In genomic region chr1:157055901-157056300, GRCm38 (mm10) we compare ENCODE assay signal across 13 mouse cellular contexts. TPM values are rescaled to one million over a fixed set of nuclear protein-coding genes. Genes with fewer than 3 reads are reported as not detected.
A peak's percentile ranks its signal among the peaks of the same experiment; 100 is the strongest.
DNase-seq lines count a peak whose midpoint lies in the region; ATAC-seq and TF ChIP-seq lines count a peak whose summit lies in the region.
"Had no signal": no experiment of that assay in that cellular context is flagged by ENCODE, and none has a peak within 500 bp of the region (broad histone marks: within the 10 kb centered on the region; RNA-seq: fewer than 3 reads in every experiment).

No protein-coding gene starts in this region.

- H3K4me3 ChIP-seq in heart, embryonic 13.5 days = no peak overlapping the region
- no peak overlapping the region for H3K4me3 ChIP-seq in forebrain, embryonic 13.5 days
- no peak overlapping the region for H3K4me3 ChIP-seq in liver, embryonic 13.5 days (replicated peaks)
- no peak overlapping the region for H3K4me3 ChIP-seq in midbrain, postnatal 0 days (ENCODE audit: low read depth, low read length)
- no peak overlapping the region for H3K4me3 ChIP-seq in stomach, postnatal 0 days (ENCODE audit: low read depth, low read length)

- H3K9ac ChIP-seq in heart, embryonic 13.5 days = no peak overlapping the region
- no peak overlapping the region for H3K9ac ChIP-seq in forebrain, embryonic 13.5 days
- 0 out of 2 replicates have a peak overlapping the region, but pooled peaks have one; percentile 11 for H3K9ac ChIP-seq in liver, embryonic 13.5 days
- 0 out of 2 replicates have a peak overlapping the region, but pooled peaks have one; percentile 2 for H3K9ac ChIP-seq in midbrain, postnatal 0 days (replicated peaks; ENCODE audit: low read length, poor library complexity, severe bottlenecking)
- no peak overlapping the region for H3K9ac ChIP-seq in stomach, postnatal 0 days (ENCODE audit: low read length)

- WGBS in heart, embryonic 13.5 days = 46% methylated on average over 6 of the region's 6 CpGs
- 22% methylated on average over 6 of the region's 6 CpGs for WGBS in forebrain, embryonic 13.5 days
- WGBS in liver, embryonic 13.5 days (ENCODE audit: insufficient replicate concordance) = 41% methylated on average over 6 of the region's 6 CpGs
- 35% methylated on average over 6 of the region's 6 CpGs for WGBS in midbrain, postnatal 0 days
- 76% methylated on average over 6 of the region's 6 CpGs for WGBS in stomach, postnatal 0 days

- H3K27me3 ChIP-seq in heart, embryonic 13.5 days (replicated peaks) = no peaks in the 10 kb centered on the region
- no peaks in the 10 kb centered on the region for H3K27me3 ChIP-seq in forebrain, embryonic 13.5 days
- no peaks in the 10 kb centered on the region for H3K27me3 ChIP-seq in liver, embryonic 13.5 days
- no peaks in the 10 kb centered on the region for H3K27me3 ChIP-seq in midbrain, postnatal 0 days (ENCODE audit: insufficient read depth, low read length)
- no peaks in the 10 kb centered on the region for H3K27me3 ChIP-seq in stomach, postnatal 0 days (ENCODE audit: control insufficient read depth, insufficient read depth, low read length)

- 0 out of 2 replicates have a peak, but pooled peaks cover 6% of the 10 kb centered on the region for H3K9me3 ChIP-seq in heart, embryonic 13.5 days
- H3K9me3 ChIP-seq in forebrain, embryonic 13.5 days (replicated peaks) = no peaks in the 10 kb centered on the region
- no peaks in the 10 kb centered on the region for H3K9me3 ChIP-seq in liver, embryonic 13.5 days (replicated peaks)
- no peaks in the 10 kb centered on the region for H3K9me3 ChIP-seq in midbrain, postnatal 0 days (ENCODE audit: low read length)
- no peaks in the 10 kb centered on the region for H3K9me3 ChIP-seq in stomach, postnatal 0 days (ENCODE audit: control insufficient read depth, low read length)

- no peak for TF ChIP-seq CTCF in midbrain, postnatal 0 days (IDR thresholded peaks at IDR 0.05)
- TF ChIP-seq CTCF in stomach, postnatal 0 days (IDR thresholded peaks at IDR 0.05; ENCODE audit: low read depth) = no peak

- H3K36me3 ChIP-seq in heart, embryonic 13.5 days = no peaks in the 10 kb centered on the region
- no peaks in the 10 kb centered on the region for H3K36me3 ChIP-seq in forebrain, embryonic 13.5 days (ENCODE audit: poor library complexity, severe bottlenecking)
- no peaks in the 10 kb centered on the region for H3K36me3 ChIP-seq in liver, embryonic 13.5 days
- H3K36me3 ChIP-seq in midbrain, postnatal 0 days (ENCODE audit: insufficient read depth, low read length) = no peaks in the 10 kb centered on the region
- no peaks in the 10 kb centered on the region for H3K36me3 ChIP-seq in stomach, postnatal 0 days (ENCODE audit: control insufficient read depth, insufficient read depth, low read length)

- H3K4me1 ChIP-seq in heart, embryonic 13.5 days = peaks cover 35% of the 10 kb centered on the region
- peaks cover 26% of the 10 kb centered on the region for H3K4me1 ChIP-seq in forebrain, embryonic 13.5 days
- peaks cover 33% of the 10 kb centered on the region for H3K4me1 ChIP-seq in liver, embryonic 13.5 days (replicated peaks)
- peaks cover 4% of the 10 kb centered on the region; the same call in 1 of the 2 replicates for H3K4me1 ChIP-seq in midbrain, postnatal 0 days (ENCODE audit: insufficient read depth, low read length)
- H3K4me1 ChIP-seq in stomach, postnatal 0 days (replicated peaks; ENCODE audit: control insufficient read depth, insufficient read depth) = no peaks in the 10 kb centered on the region; the same call in 1 of the 2 replicates

- H3K27ac ChIP-seq in heart, embryonic 13.5 days (replicated peaks) = peak overlapping the region; percentile 87
- H3K27ac ChIP-seq in forebrain, embryonic 13.5 days = peak overlapping the region; percentile 83
- peak overlapping the region; percentile 82 for H3K27ac ChIP-seq in liver, embryonic 13.5 days
- peak overlapping the region; percentile 82 for H3K27ac ChIP-seq in midbrain, postnatal 0 days (ENCODE audit: low read depth, low read length)
- no peak overlapping the region for H3K27ac ChIP-seq in stomach, postnatal 0 days (replicated peaks)

- no peak for DNase-seq in heart, adult 18-20 months
- DNase-seq in liver, embryonic 13.5 days = peak; percentile 52
- DNase-seq in midbrain, postnatal 0 days (ENCODE audit: low spot score) = no peak
- no peak for DNase-seq in ovary, postnatal 10 days (ENCODE audit: low spot score)
- no peak for DNase-seq in T-cell, adult 2 months (ENCODE audit: low spot score)
- DNase-seq in stomach, postnatal 0 days (ENCODE audit: low spot score) = no peak
- DNase-seq: B cell, adult 2 months; kidney, adult 8-10 months; right cerebral cortex, adult 18-20 months; thymus, postnatal 4 days had no signal

- no peak for TF ChIP-seq EP300 in stomach, postnatal 0 days (optimal IDR thresholded peaks at IDR 0.05)

- H3K4me2 ChIP-seq in heart, embryonic 13.5 days = peak overlapping the region; percentile 58
- H3K4me2 ChIP-seq in forebrain, embryonic 13.5 days = peak overlapping the region; percentile 33
- H3K4me2 ChIP-seq in liver, embryonic 13.5 days = peak overlapping the region; percentile 55
- H3K4me2 ChIP-seq in midbrain, postnatal 0 days (ENCODE audit: low read depth, low read length, poor library complexity, severe bottlenecking) = no peak overlapping the region; the same call in 1 of the 2 replicates
- H3K4me2 ChIP-seq in stomach, postnatal 0 days (replicated peaks; ENCODE audit: low read depth) = no peak overlapping the region

- ATAC-seq in heart, embryonic 13.5 days (ENCODE audit: extremely low read depth, insufficient number of reproducible peaks, low FRiP score, low TSS enrichment) = no peak
- peak; percentile 31; the same call in 1 of the 2 replicates for ATAC-seq in forebrain, embryonic 13.5 days
- peak; percentile 70 for ATAC-seq in liver, embryonic 13.5 days (ENCODE audit: low read depth)
- no peak for ATAC-seq in midbrain, postnatal 0 days (ENCODE audit: low FRiP score)
- ATAC-seq in stomach, postnatal 0 days (ENCODE audit: low FRiP score, low TSS enrichment) = no peak

RNA-seq across cellular contexts. Expression of gene Tex35, which starts 52.6 kb away (rescaled TPM):
- polyA plus RNA-seq in heart, embryonic 13.5 days (2015; fragmentation: Nextera tagmentation; extraction: Ambion mirVana) = not detected in 2 replicates
- not detected for total RNA-seq in heart, adult 18-20 months (2021)
- polyA plus RNA-seq in forebrain, embryonic 13.5 days (2015; fragmentation: Nextera tagmentation; extraction: Ambion mirVana) = not detected in 2 replicates
- not detected in 2 replicates for polyA plus RNA-seq in liver, embryonic 13.5 days (2015; fragmentation: Nextera tagmentation; extraction: Ambion mirVana)
- total RNA-seq in midbrain, postnatal 0 days (2014; rRNA removed) = not detected in 2 replicates
- not detected in 2 replicates for polyA plus RNA-seq in midbrain, postnatal 0 days (2015; fragmentation: Nextera tagmentation; extraction: Ambion mirVana)
- not detected in 2 replicates for polyA plus RNA-seq in stomach, postnatal 0 days (2015; fragmentation: Nextera tagmentation; extraction: Ambion mirVana)
- polyA plus RNA-seq: cortical plate, adult 2 months had no signal

Comparison
In these comparisons a context has a peak if more than half of its experiments do, and no peak if none do; other contexts are left out.
1. ATAC-seq: peak in forebrain, embryonic 13.5 days (single experiment) and liver, embryonic 13.5 days (single experiment); none in heart, embryonic 13.5 days (single experiment), midbrain, postnatal 0 days (single experiment) and stomach, postnatal 0 days (single experiment).
2. H3K4me2 ChIP-seq: peak in heart, embryonic 13.5 days (single experiment), forebrain, embryonic 13.5 days (single experiment) and liver, embryonic 13.5 days (single experiment); none in midbrain, postnatal 0 days (single experiment) and stomach, postnatal 0 days (single experiment).
3. H3K9ac ChIP-seq: peak in liver, embryonic 13.5 days (single experiment) and midbrain, postnatal 0 days (single experiment); none in heart, embryonic 13.5 days (single experiment), forebrain, embryonic 13.5 days (single experiment) and stomach, postnatal 0 days (single experiment).